Mouse (Mus musculus) right cerebral cortex, postnatal 25 days (tissue): Measurements from ENCODE around the gene Il1r1.

ENCODE experiments used
- DNase-seq: peaks from one replicate; pipeline ENCODE4 v3.0.0; 2022

Gene Il1r1

GRCm38 (mm10) chr1:40233217-40233616 is 8.3 kb downstream of the Il1r1 start:
- no peak for DNase-seq

GRCm38 (mm10) chr1:40233621-40234020 is 8.7 kb downstream of the Il1r1 start:
- no peak for DNase-seq

GRCm38 (mm10) chr1:40235597-40236249 is 10.8 kb downstream of the Il1r1 start:
- DNase-seq: no peak

- no peak for DNase-seq
Measured at GRCm38 (mm10) chr1:40236694-40237093, 11.8 kb downstream of the Il1r1 start.

GRCm38 (mm10) chr1:40237094-40237493 is 12.2 kb downstream of the Il1r1 start:
- no peak for DNase-seq

- DNase-seq: no peak
Measured at GRCm38 (mm10) chr1:40240353-40241092, 15.6 kb downstream of the Il1r1 start.

GRCm38 (mm10) chr1:40242717-40243116 is 17.8 kb downstream of the Il1r1 start:
- DNase-seq: no peak

GRCm38 (mm10) chr1:40243561-40243998 is 18.7 kb downstream of the Il1r1 start:
- no peak for DNase-seq

- no peak for DNase-seq
Measured at GRCm38 (mm10) chr1:40250425-40250824, 25.5 kb downstream of the Il1r1 start.

- no peak for DNase-seq
Measured at GRCm38 (mm10) chr1:40252507-40252906, 27.6 kb downstream of the Il1r1 start.

- DNase-seq: no peak
Measured at GRCm38 (mm10) chr1:40253940-40254339, 29.1 kb downstream of the Il1r1 start.

- DNase-seq: no peak
Measured at GRCm38 (mm10) chr1:40254347-40255057, 29.6 kb downstream of the Il1r1 start.

- no peak for DNase-seq
Measured at GRCm38 (mm10) chr1:40262441-40263121, 37.7 kb downstream of the Il1r1 start.

- no peak for DNase-seq
Measured at GRCm38 (mm10) chr1:40263122-40263498, 38.2 kb downstream of the Il1r1 start.

- DNase-seq: no peak
Measured at GRCm38 (mm10) chr1:40263679-40264078, 38.8 kb downstream of the Il1r1 start.

- DNase-seq: no peak
Measured at GRCm38 (mm10) chr1:40265301-40265835, 40.5 kb downstream of the Il1r1 start.

- DNase-seq: peak; percentile 60
Measured at GRCm38 (mm10) chr1:40266431-40267260, 41.8 kb downstream of the Il1r1 start.

GRCm38 (mm10) chr1:40267846-40268245 is 43.0 kb downstream of the Il1r1 start:
- no peak for DNase-seq

- DNase-seq: no peak
Measured at GRCm38 (mm10) chr1:40268536-40268935, 43.7 kb downstream of the Il1r1 start.

- DNase-seq: no peak
Measured at GRCm38 (mm10) chr1:40270415-40270814, 45.5 kb downstream of the Il1r1 start.

- DNase-seq: no peak
Measured at GRCm38 (mm10) chr1:40271052-40271451, 46.2 kb downstream of the Il1r1 start.

GRCm38 (mm10) chr1:40271486-40272055 is 46.7 kb downstream of the Il1r1 start:
- no peak for DNase-seq
